Mouse (Mus musculus): ENCODE data around the gene Gm2244. TPM values are rescaled to one million over a fixed set of nuclear protein-coding genes. Genes with fewer than 3 reads are reported as not detected.
A peak's percentile ranks its signal among the peaks of the same experiment; 100 is the strongest.
"Not testable (repeated sequence)": the region's sequence is repeated elsewhere in the genome, so short reads cannot be mapped to it uniquely, and the experiment has no call there.

Gene Gm2244
- polyA plus RNA-seq (2015; fragmentation: Nextera tagmentation; extraction: Ambion mirVana), result 0.10 TPM in 2 replicates

DNA sequence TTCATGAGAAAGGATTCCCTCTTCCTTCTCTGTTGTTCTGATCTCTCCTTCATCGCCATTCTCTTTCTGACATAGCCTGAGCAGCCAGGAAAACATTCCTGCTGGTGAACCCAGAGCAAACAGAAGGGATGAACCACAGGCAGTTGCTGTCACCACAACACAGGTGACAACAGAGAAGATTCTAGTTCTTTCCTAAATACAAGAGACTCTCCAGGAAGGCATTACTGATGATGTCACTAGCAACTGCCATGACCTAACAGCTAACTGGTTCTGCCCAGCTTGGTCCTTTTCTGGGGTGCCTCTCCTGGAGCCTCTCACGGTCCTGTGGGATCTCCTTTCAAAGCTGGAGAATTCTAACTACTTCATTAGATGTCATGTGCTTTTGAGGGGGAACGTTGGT, at the start of gene Gm2244:
Gm2244 (minus strand) TSS at position 101 of the 400 bp plus-strand sequence.
- H3K4me3 ChIP-seq (replicated peaks); H3K9me3 ChIP-seq (replicated peaks); H3K27ac ChIP-seq; H3K9ac ChIP-seq; H3K4me1 ChIP-seq; H3K27me3 ChIP-seq; H3K4me2 ChIP-seq; ATAC-seq (replicated peaks; ENCODE audit: low FRiP score); H3K36me3 ChIP-seq: not testable (repeated sequence)
- 50% methylated on average over 1 of the region's 3 CpGs for WGBS

DNA sequence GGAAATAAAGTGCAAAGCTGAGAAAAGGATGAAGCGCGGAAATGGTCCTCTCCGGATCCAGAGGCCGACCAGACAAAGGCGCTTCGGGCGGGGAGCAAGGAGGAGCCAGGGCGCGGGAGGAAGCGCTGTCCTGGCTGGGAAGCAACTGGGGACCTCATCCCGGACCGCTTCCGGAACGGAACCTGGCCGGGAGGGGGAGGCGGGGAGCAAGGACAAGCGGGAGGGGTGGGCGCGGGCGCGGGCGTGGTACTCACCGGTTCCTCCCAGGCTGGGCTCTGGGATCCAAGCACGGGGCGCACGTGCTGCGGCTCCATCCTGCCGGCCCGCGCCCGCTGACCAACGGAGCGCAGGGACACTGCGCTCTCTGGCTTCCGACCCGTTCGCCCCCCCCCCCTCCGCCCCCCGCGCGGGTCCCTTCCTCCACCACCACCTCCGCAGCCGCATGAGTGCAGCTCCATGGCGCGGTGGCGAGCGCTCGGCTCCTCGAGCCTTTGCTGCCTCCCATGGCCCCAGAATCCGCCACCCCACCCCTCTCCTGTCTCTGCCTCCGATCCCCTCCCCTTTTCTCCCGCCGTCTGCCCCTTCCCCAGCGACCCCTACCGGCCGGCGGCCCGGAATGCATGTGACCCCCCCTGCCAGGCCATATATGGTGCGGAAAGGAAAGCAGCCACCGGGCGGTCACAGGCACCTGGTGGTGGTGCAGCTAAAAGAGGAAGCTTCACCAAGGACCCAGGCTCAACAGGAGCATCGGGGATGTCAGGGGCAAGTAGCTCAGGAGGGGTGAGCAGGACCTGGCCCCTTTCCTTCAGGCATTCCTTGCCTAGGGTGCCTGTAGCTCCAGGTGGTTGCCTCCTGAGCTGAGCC, 35.3 kb upstream of the Gm2244 start, which contains the start of gene Gm2237:
Gm2237 (minus strand) TSS at position 332 of the 864 bp plus-strand sequence.
- 2% methylated on average over 16 of the region's 62 CpGs for WGBS
- H3K27ac ChIP-seq; H3K36me3 ChIP-seq; ATAC-seq (replicated peaks; ENCODE audit: low FRiP score); H3K4me1 ChIP-seq; H3K9me3 ChIP-seq (replicated peaks); H3K27me3 ChIP-seq: not testable (repeated sequence)
- peak within 1 kb of the TSS; percentile 38; the same call in 1 of the 2 replicates for H3K9ac ChIP-seq
- peak within 1 kb of the TSS; percentile 48 for H3K4me3 ChIP-seq (replicated peaks)
- H3K4me2 ChIP-seq, result peak within 1 kb of the TSS; percentile 60

Other genes starting within 250 kb of the Gm2244 start
- 0.28 TPM in 1 of 2 replicates, not detected in the other for gene Gm21738, start 131.0 kb downstream of the Gm2244 start, polyA plus RNA-seq (2015; fragmentation: Nextera tagmentation; extraction: Ambion mirVana)
- gene Gm2237, start 35.2 kb upstream of the Gm2244 start, polyA plus RNA-seq (2015; fragmentation: Nextera tagmentation; extraction: Ambion mirVana), result 1.6 and 2.4 TPM in 2 replicates
- gene Gm5458, start 52.6 kb upstream of the Gm2244 start, polyA plus RNA-seq (2015; fragmentation: Nextera tagmentation; extraction: Ambion mirVana), result not detected in 2 replicates
- gene Nid2, start 201.3 kb upstream of the Gm2244 start, polyA plus RNA-seq (2015; fragmentation: Nextera tagmentation; extraction: Ambion mirVana), result 104 and 128 TPM in 2 replicates